ENCODE assay signal across 8 mouse cellular contexts in the genomic region with DNA sequence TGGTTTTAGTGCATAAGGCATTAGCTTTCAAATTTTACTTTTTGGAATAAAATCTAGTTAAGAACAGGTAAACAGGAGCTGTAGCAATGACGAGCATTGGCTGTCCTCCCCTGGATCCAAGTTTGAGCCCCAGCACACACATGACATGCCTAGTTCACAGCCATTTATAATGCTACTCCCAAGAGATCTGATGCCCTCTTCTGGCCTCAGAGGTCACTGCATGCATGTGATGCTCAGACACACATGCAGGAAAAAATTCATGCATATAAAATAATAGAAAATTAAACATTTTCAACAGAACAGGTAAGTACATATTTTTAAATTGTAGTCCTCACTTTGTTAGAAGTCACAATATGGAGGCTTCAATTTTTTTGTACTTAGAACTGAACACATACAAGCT.
A peak's percentile ranks its signal among the peaks of the same experiment; 100 is the strongest.
DNase-seq lines count a peak whose midpoint lies in the region; ATAC-seq and TF ChIP-seq lines count a peak whose summit lies in the region.

No protein-coding gene starts in this region.

- H3K27me3 ChIP-seq in kidney, embryonic 15.5 days = no peaks in the 10 kb centered on the region
- H3K27me3 ChIP-seq in embryonic facial prominence, embryonic 11.5 days (ENCODE audit: control insufficient read depth, insufficient read depth, low read length) = no peaks in the 10 kb centered on the region
- H3K27me3 ChIP-seq in liver, postnatal 0 days (ENCODE audit: insufficient read depth, low read length) = no peaks in the 10 kb centered on the region

- no peak overlapping the region for H3K9ac ChIP-seq in kidney, embryonic 15.5 days
- H3K9ac ChIP-seq in embryonic facial prominence, embryonic 11.5 days (replicated peaks; ENCODE audit: low read length) = no peak overlapping the region
- no peak overlapping the region for H3K9ac ChIP-seq in liver, postnatal 0 days (replicated peaks)

- no peak for TF ChIP-seq EP300 in liver, postnatal 0 days (IDR thresholded peaks at IDR 0.05; ENCODE audit: low read depth)

- H3K4me2 ChIP-seq in kidney, embryonic 15.5 days = no peak overlapping the region
- H3K4me2 ChIP-seq in embryonic facial prominence, embryonic 11.5 days (ENCODE audit: low read depth, low read length) = no peak overlapping the region
- no peak overlapping the region for H3K4me2 ChIP-seq in liver, postnatal 0 days (ENCODE audit: low read depth, low read length)

- ATAC-seq in kidney, embryonic 15.5 days (replicated peaks; ENCODE audit: low FRiP score) = no peak
- no peak for ATAC-seq in embryonic facial prominence, embryonic 11.5 days (replicated peaks; ENCODE audit: insufficient number of reproducible peaks, low FRiP score, low TSS enrichment, low read depth)
- no peak for ATAC-seq in liver, postnatal 0 days

- no peak overlapping the region for H3K27ac ChIP-seq in kidney, embryonic 15.5 days
- H3K27ac ChIP-seq in embryonic facial prominence, embryonic 11.5 days (replicated peaks; ENCODE audit: low read depth, low read length) = no peak overlapping the region
- no peak overlapping the region for H3K27ac ChIP-seq in liver, postnatal 0 days (ENCODE audit: low read depth)

- H3K36me3 ChIP-seq in kidney, embryonic 15.5 days = no peaks in the 10 kb centered on the region
- H3K36me3 ChIP-seq in embryonic facial prominence, embryonic 11.5 days (replicated peaks; ENCODE audit: control insufficient read depth, insufficient read depth, low read depth, low read length) = no peaks in the 10 kb centered on the region
- H3K36me3 ChIP-seq in liver, postnatal 0 days (replicated peaks; ENCODE audit: insufficient read depth, low read length) = no peaks in the 10 kb centered on the region

- H3K9me3 ChIP-seq in kidney, embryonic 15.5 days (replicated peaks) = no peaks in the 10 kb centered on the region
- H3K9me3 ChIP-seq in embryonic facial prominence, embryonic 11.5 days (replicated peaks; ENCODE audit: control insufficient read depth, low read length) = no peaks in the 10 kb centered on the region
- no peaks in the 10 kb centered on the region for H3K9me3 ChIP-seq in liver, postnatal 0 days (ENCODE audit: low read length)

- TF ChIP-seq CTCF in liver, postnatal 0 days (IDR thresholded peaks at IDR 0.05; ENCODE audit: low read depth) = peak; percentile 73

- peak; percentile 17 for DNase-seq in kidney, adult 11 months
- peak; percentile 26 to 57 for DNase-seq in CD8-positive naive resting alpha-beta T cell, adult 2 months (ENCODE audit: low read depth in 2 of 2, low spot score in 2 of 2)
- peak; percentile 56 for DNase-seq in adrenal gland, adult 2 months
- peak; percentile 39 for DNase-seq in embryonic facial prominence, embryonic 11.5 days (ENCODE audit: low spot score)
- DNase-seq in liver, postnatal 0 days = peak; percentile 51
- DNase-seq in spleen, postnatal 10 days (ENCODE audit: low spot score in 2 of 2) = peak; percentile 27 to 73
- DNase-seq in ovary, postnatal 14 days (ENCODE audit: low spot score) = no peak

- 67% methylated on average over 1 of the region's 1 CpGs for WGBS in kidney, embryonic 15.5 days
- WGBS in embryonic facial prominence, embryonic 11.5 days = 42% methylated on average over 1 of the region's 1 CpGs
- 58% methylated on average over 1 of the region's 1 CpGs for WGBS in liver, postnatal 0 days (ENCODE audit: insufficient replicate concordance)

- H3K4me3 ChIP-seq in kidney, embryonic 15.5 days (replicated peaks) = no peak overlapping the region
- no peak overlapping the region for H3K4me3 ChIP-seq in embryonic facial prominence, embryonic 11.5 days (ENCODE audit: low read depth, low read length)
- no peak overlapping the region for H3K4me3 ChIP-seq in liver, postnatal 0 days (ENCODE audit: low read depth, low read length)

- H3K4me1 ChIP-seq in kidney, embryonic 15.5 days = no peaks in the 10 kb centered on the region
- no peaks in the 10 kb centered on the region for H3K4me1 ChIP-seq in embryonic facial prominence, embryonic 11.5 days (ENCODE audit: control insufficient read depth, insufficient read depth, low read length)
- 0 out of 2 replicates have a peak, but pooled peaks cover 4% of the 10 kb centered on the region for H3K4me1 ChIP-seq in liver, postnatal 0 days (ENCODE audit: insufficient read depth)
